ENCODE assay signal across 17 mouse cellular contexts in genomic region chr2:62806931-62807330, GRCm38 (mm10).
A peak's percentile ranks its signal among the peaks of the same experiment; 100 is the strongest.
DNase-seq lines count a peak whose midpoint lies in the region; ATAC-seq and TF ChIP-seq lines count a peak whose summit lies in the region.
"Had no signal": no experiment of that assay in that cellular context is flagged by ENCODE, and none has a peak within 500 bp of the region (broad histone marks: within the 10 kb centered on the region; RNA-seq: fewer than 3 reads in every experiment).

No protein-coding gene starts in this region.

- ATAC-seq in hindbrain, embryonic 16.5 days = no peak
- peak; percentile 43 for ATAC-seq in hindbrain, postnatal 0 days
- ATAC-seq: inflammation-experienced regulatory T-cells, adult 6 months had no signal

- H3K27ac ChIP-seq in hindbrain, embryonic 10.5 days = peak overlapping the region; percentile 57; the same call in 1 of the 2 replicates
- no peak overlapping the region for H3K27ac ChIP-seq in hindbrain, embryonic 16.5 days (ENCODE audit: low read depth, low read length)
- no peak overlapping the region for H3K27ac ChIP-seq in hindbrain, postnatal 0 days
- H3K27ac ChIP-seq: embryonic facial prominence, embryonic 12.5 days had no signal

- no peaks in the 10 kb centered on the region for H3K27me3 ChIP-seq in hindbrain, embryonic 10.5 days (ENCODE audit: insufficient read depth, poor library complexity, severe bottlenecking)
- no peaks in the 10 kb centered on the region for H3K27me3 ChIP-seq in hindbrain, embryonic 16.5 days (replicated peaks; ENCODE audit: control insufficient read depth, insufficient read depth, low read length)
- no peaks in the 10 kb centered on the region for H3K27me3 ChIP-seq in hindbrain, postnatal 0 days (ENCODE audit: insufficient read depth, low read length)
- H3K27me3 ChIP-seq: embryonic facial prominence, embryonic 12.5 days had no signal

- no peak overlapping the region for H3K4me3 ChIP-seq in hindbrain, embryonic 10.5 days
- no peak overlapping the region for H3K4me3 ChIP-seq in hindbrain, embryonic 16.5 days (ENCODE audit: low read length)
- no peak overlapping the region for H3K4me3 ChIP-seq in hindbrain, postnatal 0 days (ENCODE audit: low read length)
- H3K4me3 ChIP-seq: embryonic facial prominence, embryonic 12.5 days had no signal

- 89% methylated on average over 3 of the region's 3 CpGs for WGBS in hindbrain, embryonic 10.5 days
- 80% methylated on average over 3 of the region's 3 CpGs for WGBS in hindbrain, embryonic 16.5 days
- 76% methylated on average over 3 of the region's 3 CpGs for WGBS in hindbrain, postnatal 0 days

- intact Hi-C loops in heart, postnatal 25 days (cut with DNase I) = no loop called here

- no peak for DNase-seq in hindbrain, embryonic 10.5 days (ENCODE audit: low spot score)
- DNase-seq in right cerebral cortex, postnatal 14 days = peak; percentile 21
- DNase-seq in right cerebral cortex, postnatal 25 days = no peak
- DNase-seq in hindbrain, postnatal 0 days (ENCODE audit: low spot score) = peak; percentile 41
- no peak for DNase-seq in heart, postnatal 25 days (ENCODE audit: low spot score)
- no peak for DNase-seq in urinary bladder, postnatal 36 days (ENCODE audit: low spot score in 2 of 2)
- DNase-seq in kidney, adult 18-20 months = no peak
- DNase-seq: B cell, adult 2 months; cerebellum, adult 9-10 months; kidney, postnatal 10 days; lung, adult 2 months; thymus, adult 18-20 months had no signal

- H3K9me3 ChIP-seq in hindbrain, embryonic 10.5 days = no peaks in the 10 kb centered on the region
- H3K9me3 ChIP-seq in hindbrain, embryonic 16.5 days (ENCODE audit: control insufficient read depth, low read length) = no peaks in the 10 kb centered on the region
- H3K9me3 ChIP-seq in hindbrain, postnatal 0 days (ENCODE audit: low read length) = no peaks in the 10 kb centered on the region
- H3K9me3 ChIP-seq: embryonic facial prominence, embryonic 12.5 days; G1E had no signal

- H3K36me3 ChIP-seq in hindbrain, embryonic 10.5 days = no peaks in the 10 kb centered on the region
- no peaks in the 10 kb centered on the region for H3K36me3 ChIP-seq in hindbrain, embryonic 16.5 days (ENCODE audit: control insufficient read depth, insufficient read depth, low read length)
- no peaks in the 10 kb centered on the region for H3K36me3 ChIP-seq in hindbrain, postnatal 0 days (ENCODE audit: insufficient read depth, low read length)
- H3K36me3 ChIP-seq: embryonic facial prominence, embryonic 12.5 days; G1E had no signal

- H3K4me2 ChIP-seq in hindbrain, embryonic 16.5 days (ENCODE audit: low read length) = no peak overlapping the region
- H3K4me2 ChIP-seq in hindbrain, postnatal 0 days (ENCODE audit: low read depth, low read length) = no peak overlapping the region
- H3K4me2 ChIP-seq: embryonic facial prominence, embryonic 12.5 days; heart, embryonic 11.5 days had no signal

- 0 out of 2 replicates have a peak, but pooled peaks cover 3% of the 10 kb centered on the region for H3K4me1 ChIP-seq in hindbrain, embryonic 10.5 days (replicated peaks)
- H3K4me1 ChIP-seq in hindbrain, embryonic 16.5 days (ENCODE audit: control insufficient read depth, insufficient read depth, low read depth, low read length) = no peaks in the 10 kb centered on the region; the same call in 1 of the 2 replicates
- peaks cover 10% of the 10 kb centered on the region; the same call in 1 of the 2 replicates for H3K4me1 ChIP-seq in hindbrain, postnatal 0 days (ENCODE audit: insufficient read depth, low read length)
- H3K4me1 ChIP-seq: embryonic facial prominence, embryonic 12.5 days had no signal

- H3K9ac ChIP-seq in hindbrain, embryonic 16.5 days (ENCODE audit: low read depth, low read length) = no peak overlapping the region
- H3K9ac ChIP-seq in hindbrain, postnatal 0 days (replicated peaks; ENCODE audit: low read length) = no peak overlapping the region
- H3K9ac ChIP-seq: embryonic facial prominence, embryonic 12.5 days had no signal

- no peak for TF ChIP-seq CTCF in hindbrain, postnatal 0 days (IDR thresholded peaks at IDR 0.05; ENCODE audit: low read depth)

Comparison
In these comparisons a context has a peak if more than half of its experiments do, and no peak if none do; other contexts are left out.
1. DNase-seq: peak in right cerebral cortex, postnatal 14 days (single experiment) and hindbrain, postnatal 0 days (single experiment); none in hindbrain, embryonic 10.5 days (single experiment), right cerebral cortex, postnatal 25 days (single experiment), heart, postnatal 25 days (single experiment), urinary bladder, postnatal 36 days (0 of 2) and kidney, adult 18-20 months (single experiment).